Mouse (Mus musculus) small intestine, adult 2 months (tissue): Measurements from ENCODE around the gene S100a1. TPM values are rescaled to one million over a fixed set of nuclear protein-coding genes. Genes with fewer than 3 reads are reported as not detected.

Experiments
- H3K27ac ChIP-seq: fragments of 200-500 bp; 2 replicates; pipeline ENCODE4 v1.5.1; 2012; ENCODE audit warnings: low read depth, low read length, control low read depth, inconsistent platforms; ENCODE audit not compliant: insufficient read depth
- H3K27me3 ChIP-seq: fragments of 200-500 bp; 2 replicates; pipeline ENCODE4 v1.6.1; 2012; ENCODE audit warnings: mild to moderate bottlenecking, moderate library complexity, low read length, inconsistent platforms; ENCODE audit not compliant: control insufficient read depth, insufficient read depth
- H3K36me3 ChIP-seq: fragments of 200-500 bp; 2 replicates; pipeline ENCODE4 v1.6.1; 2012; ENCODE audit warnings: mild to moderate bottlenecking, low read length, control low read depth, inconsistent platforms; ENCODE audit not compliant: control insufficient read depth, insufficient read depth
- H3K4me1 ChIP-seq: fragments of 200-500 bp; 2 replicates; pipeline ENCODE4 v1.6.1; 2012; ENCODE audit warnings: low read length, inconsistent platforms, mixed read lengths; ENCODE audit not compliant: control insufficient read depth, insufficient read depth, insufficient read length
- H3K4me3 ChIP-seq: fragments of 200-500 bp; 2 replicates; pipeline ENCODE4 v1.5.1; 2012; ENCODE audit warnings: low read depth, mild to moderate bottlenecking, control low read depth, inconsistent platforms, low read length, moderate library complexity
- CTCF ChIP-seq: fragments of 200-500 bp; IDR thresholded peaks from 2 replicates; pipeline ENCODE4 v1.5.1; 2012; ENCODE audit warnings: low read depth, mild to moderate bottlenecking, control low read depth, inconsistent platforms, low read length, moderate library complexity, mixed read lengths; ENCODE audit not compliant: insufficient replicate concordance, insufficient read length; ENCODE audit errors: extremely low read depth
- POLR2A ChIP-seq: fragments of 200-500 bp; IDR thresholded peaks from 2 replicates; pipeline ENCODE4 v1.6.1; 2012; ENCODE audit warnings: low read depth, mild to moderate bottlenecking, control low read depth, inconsistent platforms, low read length, moderate library complexity
- WGBS: fragments of 180-500 bp; shearing (Covaris S2); methylation state at CpG from one replicate; pipeline ENCODE4 v1.1.7; 2018; 5-methylcytosine and 5-hydroxymethylcytosine counted together
- polyA plus RNA-seq: library from polyadenylated mRNA; depleted of rRNA; stranded (reverse); fragments of >200 nt; gene quantifications from 2 replicates; pipeline ENCODE4 v1.2.3, GENCODE M21; 2012

The S100a1 gene
- polyA plus RNA-seq, 1 experiment: 20.2 TPM

- TF ChIP-seq POLR2A (no peak), CTCF (no peak)
- H3K36me3 ChIP-seq: peaks cover 49% of the 10 kb centered on the region
- H3K27me3 ChIP-seq: no peaks in the 10 kb centered on the region
- no peak overlapping the region for H3K27ac ChIP-seq
- H3K4me3 ChIP-seq: no peak overlapping the region
- no peaks in the 10 kb centered on the region for H3K4me1 ChIP-seq
These were observed 16.6 kb downstream of the S100a1 start for GRCm38 (mm10) chr3:90497597-90497996.

- H3K27me3 ChIP-seq: no peaks in the 10 kb centered on the region
- TF ChIP-seq POLR2A (no peak), CTCF (no peak)
- no peak overlapping the region for H3K27ac ChIP-seq
- H3K36me3 ChIP-seq: peaks cover 34% of the 10 kb centered on the region
- H3K4me1 ChIP-seq: no peaks in the 10 kb centered on the region
- 90% methylated on average over 7 of the region's 7 CpGs for WGBS
- H3K4me3 ChIP-seq: no peak overlapping the region
These were observed 18.2 kb downstream of the S100a1 start for GRCm38 (mm10) chr3:90495850-90496525.

- H3K27ac ChIP-seq: peak overlapping the region; percentile 28; the same call in 1 of the 2 replicates
- peaks cover 28% of the 10 kb centered on the region for H3K36me3 ChIP-seq
- WGBS: 32% methylated on average over 4 of the region's 4 CpGs
- no peaks in the 10 kb centered on the region for H3K27me3 ChIP-seq
- no peak for TF ChIP-seq POLR2A
- TF ChIP-seq CTCF: no peak
- H3K4me3 ChIP-seq: no peak overlapping the region
- no peaks in the 10 kb centered on the region for H3K4me1 ChIP-seq
These were observed 20.2 kb downstream of the S100a1 start for GRCm38 (mm10) chr3:90493831-90494540.

GRCm38 (mm10) chr3:90491350-90491749 lies 22.8 kb downstream of the S100a1 start:
- no peaks in the 10 kb centered on the region for H3K27me3 ChIP-seq
- no peak overlapping the region for H3K4me3 ChIP-seq
- no peaks in the 10 kb centered on the region for H3K4me1 ChIP-seq
- H3K27ac ChIP-seq: no peak overlapping the region
- WGBS: 22% methylated on average over 2 of the region's 2 CpGs
- no peak for TF ChIP-seq CTCF
- TF ChIP-seq POLR2A: no peak
- peaks cover 20% of the 10 kb centered on the region for H3K36me3 ChIP-seq

- WGBS: under 1% methylated on average over 37 of the region's 37 CpGs
- H3K27me3 ChIP-seq: no peaks in the 10 kb centered on the region
- no peaks in the 10 kb centered on the region for H3K4me1 ChIP-seq
- H3K27ac ChIP-seq: peak within 1 kb of the TSS; percentile 35; the same call in 1 of the 2 replicates
- peak within 1 kb of the TSS; percentile 85 for H3K4me3 ChIP-seq
- peaks cover 23% of the 10 kb centered on the region for H3K36me3 ChIP-seq
- no peak; the same call in 1 of the 2 replicates for TF ChIP-seq POLR2A
- peak; percentile 88 for TF ChIP-seq CTCF
These were observed 23.4 kb downstream of the S100a1 start, which contains the start of gene Snapin for GRCm38 (mm10) chr3:90490696-90491256. Gene Snapin (minus strand): TSS chr3:90491033.

GRCm38 (mm10) chr3:90488576-90488975 lies 25.6 kb downstream of the S100a1 start:
- TF ChIP-seq CTCF (no peak), POLR2A (no peak)
- H3K36me3 ChIP-seq: peaks cover 36% of the 10 kb centered on the region
- no peaks in the 10 kb centered on the region for H3K27me3 ChIP-seq
- no peaks in the 10 kb centered on the region for H3K4me1 ChIP-seq
- 80% methylated on average over 6 of the region's 6 CpGs for WGBS
- no peak overlapping the region for H3K4me3 ChIP-seq
- no peak overlapping the region for H3K27ac ChIP-seq

- Histone ChIP-seq H3K27me3 (no peaks in the 10 kb centered on the region), H3K36me3 (peaks cover 48% of the 10 kb centered on the region), H3K4me1 (no peaks in the 10 kb centered on the region), H3K4me3 (no peak overlapping the region), H3K27ac (no peak overlapping the region)
- no peak for TF ChIP-seq CTCF
- TF ChIP-seq POLR2A: no peak
- 42% methylated on average over 5 of the region's 5 CpGs for WGBS
These were observed 27.2 kb downstream of the S100a1 start for GRCm38 (mm10) chr3:90486998-90487397.
